Mouse (Mus musculus) G1E (cell line): ENCODE measurements around the gene Med25.

Source experiments
- CTCF ChIP-seq: IDR thresholded peaks from 2 replicates; pipeline ENCODE4 v1.5.1; 2012; ENCODE audit warnings: low read depth, low read length, inconsistent platforms, mixed read lengths
- TAL1 ChIP-seq: conservative IDR thresholded peaks from 2 replicates; pipeline ENCODE4 v1.6.1; 2012; ENCODE audit warnings: low read depth, low read length, inconsistent platforms, mixed read lengths

DNA sequence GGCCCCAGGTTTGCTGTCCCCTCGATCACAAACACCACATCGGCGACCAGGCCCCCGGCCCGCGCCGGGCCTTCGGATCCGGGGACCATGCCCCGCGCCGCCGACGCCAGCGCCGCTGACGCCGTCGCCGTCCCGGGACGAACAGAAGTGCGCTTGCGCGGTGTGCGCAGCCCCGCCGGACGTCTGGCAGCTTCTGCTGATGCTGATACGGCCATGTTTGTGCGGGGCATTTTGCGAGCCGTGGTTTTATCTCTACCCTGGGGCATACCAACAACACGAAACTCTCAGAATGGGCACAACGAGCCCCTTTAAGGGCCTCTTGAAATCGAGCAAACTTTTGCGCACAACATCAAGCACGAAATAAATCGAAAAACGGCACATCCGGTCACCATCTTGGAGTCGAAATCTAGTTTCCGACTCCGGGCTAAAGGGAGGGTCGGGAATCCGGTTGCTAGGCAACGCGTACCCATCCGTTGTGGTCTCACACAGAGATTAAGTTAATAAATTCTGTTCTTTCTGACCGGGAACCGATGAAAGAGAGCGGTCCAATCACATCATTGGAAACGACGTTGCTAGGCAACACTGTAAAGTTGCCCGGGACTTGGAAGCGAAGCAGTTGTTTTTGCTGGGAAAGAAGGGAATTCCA lies at the start of gene Med25:
- no peak for TF ChIP-seq CTCF
- no peak for TF ChIP-seq TAL1
